In genomic region chr10:62793091-62793453, GRCm38 (mm10) we compare ENCODE assay signal across 8 mouse cellular contexts. TPM values are rescaled to one million over a fixed set of nuclear protein-coding genes. Genes with fewer than 3 reads are reported as not detected.
DNase-seq lines count a peak whose midpoint lies in the region; ATAC-seq and TF ChIP-seq lines count a peak whose summit lies in the region.

No protein-coding gene starts in this region.

- no peak for TF ChIP-seq CTCF in lung, postnatal 0 days (IDR thresholded peaks at IDR 0.05)

- peaks cover 6% of the 10 kb centered on the region; the same call in 1 of the 2 replicates for H3K36me3 ChIP-seq in lung, postnatal 0 days (ENCODE audit: insufficient read depth, low read length)
- peaks cover 9% of the 10 kb centered on the region; the same call in 1 of the 2 replicates for H3K36me3 ChIP-seq in hindbrain, embryonic 11.5 days (ENCODE audit: control insufficient read depth, insufficient read depth, low read length)
- H3K36me3 ChIP-seq in midbrain, embryonic 11.5 days (ENCODE audit: control insufficient read depth, insufficient read depth, low read length), result peaks cover 15% of the 10 kb centered on the region

- peak; percentile 7 for DNase-seq in lung, postnatal 0 days (ENCODE audit: low spot score)
- DNase-seq in lung, postnatal 25 days (ENCODE audit: low spot score), result no peak
- DNase-seq in c-Kit-positive CD71-positive TER-119-positive erythroid progenitor cells, embryonic 14.5 days (ENCODE audit: low spot score), result peak; percentile 38
- DNase-seq in hindbrain, embryonic 11.5 days (ENCODE audit: low spot score), result peak; percentile 30
- DNase-seq in midbrain, embryonic 11.5 days (ENCODE audit: low spot score, missing footprints), result no peak
- no peak for DNase-seq in thymus, postnatal 36 days
- DNase-seq in cerebellum, adult 9-11 months, result no peak

- H3K4me3 ChIP-seq in lung, postnatal 0 days (ENCODE audit: low read depth, low read length), result peak overlapping the region; percentile 96
- peak overlapping the region; percentile 99 for H3K4me3 ChIP-seq in hindbrain, embryonic 11.5 days (ENCODE audit: low read depth, low read length)
- peak overlapping the region; percentile 86 for H3K4me3 ChIP-seq in midbrain, embryonic 11.5 days (ENCODE audit: low read depth, low read length)

- TF ChIP-seq EP300 in lung, postnatal 0 days (IDR thresholded peaks at IDR 0.05), result no peak

- peak overlapping the region; percentile 81 for H3K4me2 ChIP-seq in lung, postnatal 0 days (replicated peaks; ENCODE audit: low read depth, low read length)
- H3K4me2 ChIP-seq in hindbrain, embryonic 11.5 days (replicated peaks; ENCODE audit: low read depth, low read length), result peak overlapping the region; percentile 27
- H3K4me2 ChIP-seq in midbrain, embryonic 11.5 days, result peak overlapping the region; percentile 43

- peak overlapping the region; percentile 93; the same call in 1 of the 2 replicates for H3K9ac ChIP-seq in lung, postnatal 0 days (replicated peaks; ENCODE audit: low read depth)
- peak overlapping the region; percentile 99 for H3K9ac ChIP-seq in hindbrain, embryonic 11.5 days (ENCODE audit: low read depth, low read length)
- H3K9ac ChIP-seq in midbrain, embryonic 11.5 days (ENCODE audit: low read length), result peak overlapping the region; percentile 96

- no peak for ATAC-seq in lung, postnatal 0 days
- 0 out of 2 replicates have a peak, but pooled peaks have one; percentile 14 for ATAC-seq in hindbrain, embryonic 11.5 days (ENCODE audit: low FRiP score)
- ATAC-seq in midbrain, embryonic 11.5 days (ENCODE audit: low FRiP score), result no peak
- no peak for ATAC-seq in granulocyte monocyte progenitor cell, adult 5-6 weeks (replicated peaks; ENCODE audit: poor library complexity, severe bottlenecking)

- H3K27ac ChIP-seq in lung, postnatal 0 days (ENCODE audit: low read length), result peak overlapping the region; percentile 94
- peak overlapping the region; percentile 94 for H3K27ac ChIP-seq in hindbrain, embryonic 11.5 days (ENCODE audit: low read depth, low read length)
- H3K27ac ChIP-seq in midbrain, embryonic 11.5 days (ENCODE audit: low read depth, low read length), result peak overlapping the region; percentile 90

- WGBS in lung, postnatal 0 days, result 34% methylated on average over 2 of the region's 2 CpGs
- WGBS in hindbrain, embryonic 11.5 days, result 37% methylated on average over 2 of the region's 2 CpGs
- 44% methylated on average over 2 of the region's 2 CpGs for WGBS in midbrain, embryonic 11.5 days

- H3K27me3 ChIP-seq in lung, postnatal 0 days (replicated peaks; ENCODE audit: insufficient read depth, low read length), result no peaks in the 10 kb centered on the region
- H3K27me3 ChIP-seq in hindbrain, embryonic 11.5 days (ENCODE audit: control insufficient read depth, insufficient read depth, low read length), result no peaks in the 10 kb centered on the region
- no peaks in the 10 kb centered on the region for H3K27me3 ChIP-seq in midbrain, embryonic 11.5 days (ENCODE audit: control insufficient read depth, insufficient read depth, low read length)

- H3K9me3 ChIP-seq in lung, postnatal 0 days (ENCODE audit: low read length), result no peaks in the 10 kb centered on the region
- no peaks in the 10 kb centered on the region for H3K9me3 ChIP-seq in hindbrain, embryonic 11.5 days (ENCODE audit: control insufficient read depth, low read length)
- H3K9me3 ChIP-seq in midbrain, embryonic 11.5 days (ENCODE audit: control insufficient read depth, low read length), result no peaks in the 10 kb centered on the region

- peaks cover 4% of the 10 kb centered on the region; the same call in 1 of the 2 replicates for H3K4me1 ChIP-seq in lung, postnatal 0 days (ENCODE audit: insufficient read depth, low read depth, low read length)
- no peaks in the 10 kb centered on the region for H3K4me1 ChIP-seq in hindbrain, embryonic 11.5 days (replicated peaks; ENCODE audit: control insufficient read depth, insufficient read depth, low read length)
- H3K4me1 ChIP-seq in midbrain, embryonic 11.5 days (ENCODE audit: control insufficient read depth, insufficient read depth, low read length), result peaks cover 3% of the 10 kb centered on the region; the same call in 1 of the 2 replicates

RNA-seq across cellular contexts. Expression of gene Ccar1, which starts 1.0 kb away (rescaled TPM):
- 52.7 and 53.9 TPM in 2 replicates for polyA plus RNA-seq in lung, postnatal 0 days (2015; fragmentation: Nextera tagmentation; extraction: Ambion mirVana)
- 155 and 176 TPM in 2 replicates for polyA plus RNA-seq in hindbrain, embryonic 11.5 days (2014; fragmentation: Nextera tagmentation; extraction: Ambion mirVana)
- polyA plus RNA-seq in midbrain, embryonic 11.5 days (2014; fragmentation: Nextera tagmentation; extraction: Ambion mirVana), result 159 and 168 TPM in 2 replicates
- total RNA-seq in granulocyte monocyte progenitor cell, adult 5-6 weeks (2014; fragmentation: Nextera tagmentation), result 125 and 138 TPM in 2 replicates
- 103 and 105 TPM in 2 replicates for total RNA-seq in granulocyte monocyte progenitor cell, adult 5-6 weeks (2017)

Comparison
In these comparisons a context has a peak if more than half of its experiments do, and no peak if none do; other contexts are left out.
1. DNase-seq: peak in lung, postnatal 0 days (single experiment), c-Kit-positive CD71-positive TER-119-positive erythroid progenitor cells, embryonic 14.5 days (single experiment) and hindbrain, embryonic 11.5 days (single experiment); none in lung, postnatal 25 days (single experiment), midbrain, embryonic 11.5 days (single experiment), thymus, postnatal 36 days (0 of 2) and cerebellum, adult 9-11 months (single experiment).
2. H3K4me2 ChIP-seq: peak in every context shown above with its lines; median percentile 81 in lung, postnatal 0 days; 43 in midbrain, embryonic 11.5 days; 27 in hindbrain, embryonic 11.5 days.
3. Peak in every context shown above with its lines, with median percentiles within 50 percentile points of each other: H3K27ac ChIP-seq, H3K4me3 ChIP-seq and H3K9ac ChIP-seq.